Mouse (Mus musculus) stomach, postnatal 0 days (tissue): ENCODE results near the gene Uck2. TPM values are rescaled to one million over a fixed set of nuclear protein-coding genes. Genes with fewer than 3 reads are reported as not detected.
A peak's percentile ranks its signal among the peaks of the same experiment; 100 is the strongest.

Source experiments
- ATAC-seq: fragments of 200-750 bp; cut with Nextera tagmentation; 2 replicates; pipeline ENCODE4 v1.8.0; 2017; ENCODE audit not compliant: low FRiP score, low TSS enrichment
- DNase-seq: peaks from one replicate; pipeline ENCODE4 v3.0.0-alpha.2; 2016; ENCODE audit warnings: low spot score
- H3K27ac ChIP-seq: fragments of 300-500 bp; sonication (generic); replicated peaks from 2 replicates; pipeline ENCODE4 v1.5.1; 2014; ENCODE audit warnings: mild to moderate bottlenecking, control low read depth
- H3K27me3 ChIP-seq: fragments of 300-500 bp; sonication (generic); 2 replicates; pipeline ENCODE4 v1.6.1; 2014; ENCODE audit warnings: low read length; ENCODE audit not compliant: control insufficient read depth, insufficient read depth
- H3K36me3 ChIP-seq: fragments of 300-500 bp; sonication (generic); 2 replicates; pipeline ENCODE4 v1.6.1; 2014; ENCODE audit warnings: low read length, mixed read lengths; ENCODE audit not compliant: control insufficient read depth, insufficient read depth
- H3K4me1 ChIP-seq: fragments of 300-500 bp; sonication (generic); replicated peaks from 2 replicates; pipeline ENCODE4 v1.6.1; 2014; ENCODE audit warnings: antibody characterized with exemption; ENCODE audit not compliant: control insufficient read depth, insufficient read depth
- H3K4me2 ChIP-seq: fragments of 300-500 bp; sonication (generic); replicated peaks from 2 replicates; pipeline ENCODE4 v1.6.1; 2014; ENCODE audit warnings: low read depth, mild to moderate bottlenecking, control low read depth, moderate library complexity
- H3K4me3 ChIP-seq: fragments of 300-500 bp; sonication (generic); 2 replicates; pipeline ENCODE4 v1.5.1; 2014; ENCODE audit warnings: low read depth, low read length, control low read depth
- H3K9ac ChIP-seq: fragments of 300-500 bp; sonication (generic); 2 replicates; pipeline ENCODE4 v1.6.1; 2014; ENCODE audit warnings: mild to moderate bottlenecking, low read length, control low read depth, mixed read lengths
- H3K9me3 ChIP-seq: fragments of 300-500 bp; sonication (generic); 2 replicates; pipeline ENCODE4 v1.6.1; 2016; ENCODE audit warnings: low read length; ENCODE audit not compliant: control insufficient read depth
- CTCF ChIP-seq: IDR thresholded peaks from 2 replicates; pipeline ENCODE4 v1.5.1; 2016; ENCODE audit warnings: antibody characterized with exemption, low read depth, mild to moderate bottlenecking, moderate library complexity
- EP300 ChIP-seq: optimal IDR thresholded peaks from 2 replicates; pipeline ENCODE3; 2016; ENCODE audit warnings: antibody characterized with exemption
- WGBS: fragments of 180-500 bp; shearing (Covaris S2); extraction: QIAGEN DNeasy Blood & Tissue Kit; methylation state at CpG from one replicate; pipeline ENCODE4 v1.1.7; 2014; 5-methylcytosine and 5-hydroxymethylcytosine counted together
- polyA plus RNA-seq: library from polyadenylated mRNA; unstranded; fragments of >200 nt; fragmentation: Nextera tagmentation; extraction: Ambion mirVana; gene quantifications from 2 replicates; pipeline ENCODE4 v1.2.1, GENCODE M21; 2015

The Uck2 gene
- polyA plus RNA-seq, 1 experiment from 2014 or later, result 52.5 TPM

DNA sequence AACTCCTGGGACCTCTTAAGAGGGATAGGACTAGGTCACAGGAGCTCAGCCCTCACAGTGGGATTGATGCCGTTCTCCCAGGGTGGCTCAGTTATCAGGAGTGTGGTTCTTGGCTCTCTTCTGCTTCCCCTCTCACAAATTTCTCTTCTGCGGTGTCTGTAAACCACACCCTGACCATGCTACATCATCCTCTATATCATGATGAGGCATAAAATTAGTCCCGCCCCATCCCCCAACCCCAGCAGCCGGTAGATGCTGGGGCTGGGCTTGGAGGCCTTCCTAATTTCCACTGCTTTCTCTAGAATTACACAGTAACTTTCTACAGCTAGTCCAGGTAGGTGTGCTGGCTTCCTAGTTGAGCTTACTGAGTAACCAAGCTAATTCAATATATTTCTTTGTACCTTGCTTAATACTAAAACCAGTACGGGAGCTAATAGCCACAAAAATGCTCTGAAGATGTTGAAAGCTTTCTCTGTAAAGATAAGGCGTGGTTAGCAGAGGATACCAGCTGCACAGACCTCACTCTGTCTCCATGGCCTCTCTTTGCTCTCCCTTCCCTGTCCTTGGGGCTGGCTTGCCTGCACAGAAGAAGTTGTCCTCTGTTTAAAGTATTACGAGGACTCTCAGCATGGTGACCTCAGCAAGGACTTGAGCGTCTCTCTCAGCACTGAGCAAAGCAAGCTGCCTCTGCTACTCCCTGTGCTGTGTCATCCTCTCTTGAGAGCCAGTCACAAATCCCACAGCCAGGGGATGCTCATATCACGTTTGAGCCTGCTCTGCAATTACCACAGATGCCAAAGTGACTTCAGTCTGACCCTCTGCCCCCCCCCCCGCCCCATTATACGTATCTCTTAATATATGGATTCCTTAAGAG lies 3.8 kb upstream of the Uck2 start:
- TF ChIP-seq EP300 (no peak), CTCF (peak; percentile 31; the same call in 1 of the 2 replicates)
- ATAC-seq (no peak; the same call in 1 of the 2 replicates), DNase-seq (no peak)
- Histone ChIP-seq H3K4me3 (no peak overlapping the region), H3K9ac (no peak overlapping the region), H3K27me3 (no peaks in the 10 kb centered on the region), H3K4me2 (no peak overlapping the region), H3K27ac (no peak overlapping the region), H3K9me3 (no peaks in the 10 kb centered on the region), H3K36me3 (no peaks in the 10 kb centered on the region), H3K4me1 (0 out of 2 replicates have a peak, but pooled peaks cover 2% of the 10 kb centered on the region)
- WGBS, result 48% methylated on average over 11 of the region's 11 CpGs

DNA sequence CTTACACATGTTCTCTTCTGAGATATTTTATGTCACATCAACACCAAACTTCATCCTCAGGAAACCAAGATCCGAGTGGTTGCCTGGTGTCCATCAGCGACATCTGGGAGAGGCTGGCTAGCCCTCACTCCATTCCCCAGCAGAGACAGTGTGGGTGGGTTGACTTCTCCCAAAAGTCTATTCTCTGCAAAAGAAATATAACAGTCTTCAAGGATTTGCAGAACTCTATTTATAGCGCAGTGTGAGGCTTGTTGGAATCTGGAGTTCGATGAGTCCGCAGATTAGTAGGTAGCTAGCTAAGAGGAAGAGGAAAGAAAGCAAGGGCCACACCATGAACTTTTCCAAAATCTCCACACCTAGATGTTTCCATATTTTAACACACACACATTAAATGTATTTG lies 2.0 kb upstream of the Uck2 start:
- H3K36me3 ChIP-seq, result no peaks in the 10 kb centered on the region
- TF ChIP-seq CTCF (no peak), EP300 (no peak)

DNA sequence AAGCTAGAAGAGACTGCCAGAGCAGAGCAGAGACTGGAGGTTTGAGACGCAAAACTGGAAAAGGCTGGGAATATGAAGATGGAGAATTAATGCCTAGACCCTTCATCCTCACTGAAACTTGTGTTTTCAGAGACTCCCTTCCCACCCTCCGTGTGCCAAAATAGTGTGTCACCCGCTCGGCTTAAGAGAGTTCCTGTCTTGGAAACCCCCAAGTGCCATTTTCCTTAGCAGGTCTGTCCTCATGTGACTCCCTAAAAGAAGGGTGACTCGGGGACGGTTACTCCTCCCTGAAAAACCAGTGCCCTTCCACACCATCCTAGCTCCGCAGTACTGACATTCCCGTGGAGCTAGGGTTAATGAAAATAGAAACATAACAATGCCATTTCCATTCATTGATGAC lies 236 bp upstream of the Uck2 start:
- Histone ChIP-seq H3K4me2 (peak overlapping the region; percentile 94), H3K9ac (peak overlapping the region; percentile 85), H3K27ac (peak overlapping the region; percentile 96), H3K4me3 (peak overlapping the region; percentile 81), H3K4me1 (0 out of 2 replicates have a peak, but pooled peaks cover 2% of the 10 kb centered on the region), H3K36me3 (no peaks in the 10 kb centered on the region), H3K9me3 (no peaks in the 10 kb centered on the region), H3K27me3 (no peaks in the 10 kb centered on the region)
- WGBS, result 4% methylated on average over 8 of the region's 8 CpGs
- TF ChIP-seq EP300 (no peak), CTCF (no peak)
- DNase-seq (no peak), ATAC-seq (no peak)

More for the DNA sequence above, 2.0 kb upstream of the Uck2 start:
- 71% methylated on average over 5 of the region's 5 CpGs for WGBS
- no peaks in the 10 kb centered on the region for H3K27me3 ChIP-seq
- DNase-seq (no peak), ATAC-seq (no peak)
- no peak overlapping the region for H3K9ac ChIP-seq
- no peaks in the 10 kb centered on the region for H3K9me3 ChIP-seq
- 0 out of 2 replicates have a peak, but pooled peaks cover 2% of the 10 kb centered on the region for H3K4me1 ChIP-seq
- no peak overlapping the region for H3K4me2 ChIP-seq
- no peak overlapping the region for H3K27ac ChIP-seq
- H3K4me3 ChIP-seq, result no peak overlapping the region

DNA sequence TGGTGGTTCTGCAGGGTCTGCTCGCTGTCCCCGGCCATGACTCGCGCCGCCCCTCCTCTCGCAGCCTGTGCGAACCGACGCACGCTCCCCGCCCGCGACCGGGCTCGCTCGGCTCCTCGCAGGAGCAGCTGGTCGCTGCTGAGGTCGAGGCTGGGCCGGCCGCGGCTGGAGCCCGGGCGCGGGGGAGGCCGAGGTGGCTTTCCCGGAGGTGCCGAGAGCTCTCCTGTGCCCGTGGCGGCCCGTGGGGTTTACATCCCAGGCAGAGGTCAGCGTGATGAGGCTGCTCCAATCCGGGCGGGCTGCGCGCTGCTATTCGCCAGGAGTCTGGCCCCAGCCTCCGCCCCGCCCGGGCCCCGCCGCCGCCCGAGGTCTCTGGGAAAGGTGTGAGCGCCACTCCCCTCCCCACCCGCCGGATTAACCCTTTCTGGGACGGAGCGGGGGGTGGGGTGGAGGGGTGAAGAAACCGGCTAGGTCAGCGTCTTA lies 242 bp downstream of the Uck2 start:
- Histone ChIP-seq H3K4me1 (0 out of 2 replicates have a peak, but pooled peaks cover 2% of the 10 kb centered on the region), H3K9me3 (no peaks in the 10 kb centered on the region), H3K36me3 (no peaks in the 10 kb centered on the region), H3K4me3 (peak overlapping the region; percentile 81), H3K4me2 (peak overlapping the region; percentile 94), H3K9ac (peak overlapping the region; percentile 85), H3K27ac (peak overlapping the region; percentile 96), H3K27me3 (no peaks in the 10 kb centered on the region)
- peak; percentile 96 for ATAC-seq
- DNase-seq, result peak; percentile 95
- TF ChIP-seq EP300, result no peak
- TF ChIP-seq CTCF, result no peak; the same call in 1 of the 2 replicates
- WGBS, result 1% methylated on average over 51 of the region's 51 CpGs

DNA sequence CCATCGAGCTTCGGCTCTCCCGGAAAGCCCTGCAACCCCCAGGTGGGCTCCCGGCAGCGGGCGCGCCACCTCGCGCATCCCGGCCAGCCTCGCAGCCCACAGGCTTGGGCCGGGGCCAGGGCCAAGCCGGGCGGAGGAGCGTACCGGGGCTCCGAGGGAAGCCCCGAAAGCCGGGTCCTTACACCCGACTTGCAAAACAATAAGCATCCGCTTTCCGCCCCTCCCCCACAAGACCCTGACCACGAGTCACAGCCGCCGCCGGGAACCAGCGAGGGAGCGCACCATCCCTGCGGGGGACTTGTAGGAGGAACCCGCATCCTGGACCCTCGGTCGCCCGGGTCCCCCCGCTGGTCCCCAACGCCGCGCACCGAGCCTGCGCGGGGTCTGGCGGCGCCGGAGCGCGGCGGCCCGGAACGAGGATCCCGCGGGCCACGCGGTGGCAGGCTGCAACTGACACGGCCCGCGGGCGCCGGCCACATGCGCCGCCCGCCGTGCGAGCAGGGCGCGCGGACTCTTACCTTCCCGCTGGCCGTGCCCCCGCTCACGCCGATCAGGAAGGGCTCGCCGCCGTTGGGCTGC lies 773 bp downstream of the Uck2 start:
- ATAC-seq, result peak; percentile 21

More for the DNA sequence above, 773 bp downstream of the Uck2 start:
- H3K27ac ChIP-seq, result peak overlapping the region; percentile 96
- peak; percentile 69 for DNase-seq
- peak overlapping the region; percentile 94 for H3K4me2 ChIP-seq
- no peaks in the 10 kb centered on the region for H3K36me3 ChIP-seq
- no peaks in the 10 kb centered on the region for H3K27me3 ChIP-seq
- 0 out of 2 replicates have a peak, but pooled peaks cover 2% of the 10 kb centered on the region for H3K4me1 ChIP-seq
- H3K9ac ChIP-seq, result peak overlapping the region; percentile 85
- H3K9me3 ChIP-seq, result no peaks in the 10 kb centered on the region
- TF ChIP-seq EP300 (no peak), CTCF (peak; percentile 43)
- under 1% methylated on average over 67 of the region's 73 CpGs for WGBS
- H3K4me3 ChIP-seq, result peak overlapping the region; percentile 81
